Mouse (Mus musculus) fibroblast of lung, adult 2 months (primary cell): Measurements from ENCODE around the gene Tbc1d7.

Experiments
- DNase-seq: peaks from one replicate; pipeline ENCODE4 v3.0.0-alpha.2; 2011; ENCODE audit warnings: low read depth

Gene Tbc1d7

DNA sequence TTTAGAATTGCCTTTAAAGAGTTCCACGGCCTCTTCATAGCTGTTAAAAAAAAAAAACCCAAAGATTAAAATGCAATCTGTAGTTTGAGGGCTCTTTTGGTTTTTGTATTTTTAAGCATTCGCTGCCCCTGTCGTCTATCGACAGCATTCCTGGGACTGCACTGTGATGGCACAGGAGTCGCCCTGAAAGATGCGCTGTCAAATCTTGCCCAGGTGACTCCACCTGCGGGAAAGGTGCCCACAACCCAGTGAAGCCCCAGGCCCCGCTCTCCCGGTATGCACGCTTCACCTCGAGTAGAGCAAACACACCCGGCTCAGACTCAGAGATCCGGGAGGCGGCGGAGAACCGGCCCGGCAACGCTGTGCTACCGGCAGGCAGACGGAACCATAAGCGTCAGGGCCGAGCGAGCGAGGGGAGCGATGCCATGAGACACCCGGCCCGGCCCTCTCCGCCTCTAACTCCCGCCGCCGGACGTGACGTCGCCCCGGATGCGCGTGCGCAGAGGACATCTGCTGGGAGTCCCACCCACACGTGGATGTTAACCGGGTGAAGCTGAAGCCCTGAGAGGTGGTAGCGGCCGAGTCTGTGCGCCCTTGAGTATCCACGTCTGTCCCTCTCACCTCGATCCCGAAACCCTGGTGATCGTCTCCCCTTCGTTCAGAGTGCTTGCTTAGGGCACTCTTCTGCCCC is at the start of gene Tbc1d7:
Tbc1d7 (minus strand) TSS at position 482 of the 691 bp plus-strand sequence.
- peak; percentile 77 for DNase-seq

DNA sequence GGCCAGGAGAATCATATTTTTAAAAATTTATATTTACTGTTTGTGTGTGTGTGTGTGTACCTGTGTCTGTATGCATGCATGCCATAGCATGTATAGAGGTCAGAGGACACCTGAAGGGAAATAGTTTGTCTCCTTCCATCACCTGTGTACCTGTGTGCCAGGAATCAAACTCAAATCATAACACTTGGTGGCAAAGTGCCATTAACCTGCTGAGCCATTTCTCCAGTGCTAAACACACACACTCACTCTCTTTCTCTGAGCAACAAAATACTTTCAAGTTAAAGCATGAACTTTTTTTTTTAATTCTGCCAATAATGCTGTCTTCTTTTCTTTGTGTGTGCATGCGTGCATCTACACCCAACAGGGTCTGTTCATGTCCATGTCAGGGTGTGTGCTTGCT is 49.3 kb upstream of the Tbc1d7 start:
- DNase-seq: no peak

DNA sequence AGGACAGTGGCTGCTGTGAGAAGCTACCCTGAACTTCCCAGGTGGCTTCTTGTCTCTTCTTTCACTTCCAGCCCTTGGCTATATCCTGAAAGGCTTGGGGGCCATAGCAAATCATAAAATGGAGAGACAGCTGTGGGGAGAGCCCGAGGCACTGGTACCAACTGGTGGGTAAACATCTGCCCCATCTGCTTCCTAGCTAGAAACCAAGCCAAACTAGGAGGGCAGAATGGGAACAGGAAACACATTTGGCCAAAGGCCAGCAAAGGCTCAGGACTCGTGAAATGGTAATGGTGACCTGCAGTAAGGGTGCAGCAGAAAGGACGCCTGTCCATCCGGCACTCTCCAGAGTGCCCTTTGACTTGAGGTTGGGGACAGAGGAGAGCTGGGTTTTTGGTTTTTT is 47.5 kb upstream of the Tbc1d7 start:
- DNase-seq: no peak

DNA sequence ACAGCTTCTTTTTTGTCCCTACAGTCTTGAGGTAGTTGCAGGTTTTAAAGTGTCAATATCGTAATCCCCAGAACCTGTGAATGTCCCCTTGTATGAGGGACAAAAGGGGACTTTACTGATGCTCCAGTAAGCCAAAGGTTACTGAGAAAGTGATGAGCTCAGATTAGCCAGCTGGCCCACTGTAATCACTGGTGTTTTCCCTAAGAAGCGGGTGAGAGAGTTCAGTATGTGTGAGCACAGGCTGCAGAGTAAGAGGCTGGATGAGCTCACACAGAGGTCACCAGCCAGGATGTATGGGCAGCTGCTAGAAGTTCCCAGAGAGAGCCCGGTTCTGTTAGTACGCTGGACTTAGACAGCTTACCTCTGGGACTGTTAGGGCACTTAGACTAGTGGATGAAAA is 47.0 kb upstream of the Tbc1d7 start:
- DNase-seq: no peak

DNA sequence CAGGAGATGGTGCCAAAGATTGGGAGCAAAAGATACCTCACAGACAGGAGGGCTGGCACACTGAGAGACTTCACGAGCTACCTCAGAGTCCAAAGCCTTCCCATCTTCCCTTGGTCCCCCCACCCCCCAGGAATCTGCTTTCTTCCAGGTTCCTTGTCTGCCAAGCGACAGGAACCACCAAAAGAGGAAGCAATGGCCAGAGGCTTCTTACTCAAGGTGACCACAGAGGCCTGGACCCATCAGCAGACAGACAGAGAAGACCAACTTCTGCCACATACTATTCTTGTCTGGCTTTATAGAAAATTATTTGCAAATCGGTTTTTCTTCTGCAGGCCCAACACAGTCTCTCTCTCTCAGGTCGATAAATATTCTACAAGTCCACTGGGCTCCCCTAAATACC is 46.4 kb upstream of the Tbc1d7 start:
- no peak for DNase-seq

DNA sequence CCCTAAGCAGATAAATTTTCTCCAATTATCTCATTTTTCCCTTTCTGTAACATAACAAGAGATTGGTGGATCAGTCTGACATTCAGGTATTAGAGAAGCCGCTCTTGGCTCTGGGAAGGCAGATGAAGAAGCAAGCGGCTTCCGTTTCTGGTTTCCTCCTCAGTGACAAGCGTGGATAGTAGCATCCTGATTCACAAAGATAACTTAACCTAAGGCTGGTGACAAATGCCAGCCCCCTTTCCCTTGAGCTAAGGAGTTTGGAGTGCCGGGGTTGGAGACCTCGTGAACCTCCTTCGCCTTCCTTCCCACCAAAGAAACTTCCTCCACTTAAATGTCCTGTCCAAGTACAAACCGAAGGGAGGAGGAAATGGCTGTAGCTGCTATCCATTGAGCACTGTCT is 45.8 kb upstream of the Tbc1d7 start:
- DNase-seq: no peak

DNA sequence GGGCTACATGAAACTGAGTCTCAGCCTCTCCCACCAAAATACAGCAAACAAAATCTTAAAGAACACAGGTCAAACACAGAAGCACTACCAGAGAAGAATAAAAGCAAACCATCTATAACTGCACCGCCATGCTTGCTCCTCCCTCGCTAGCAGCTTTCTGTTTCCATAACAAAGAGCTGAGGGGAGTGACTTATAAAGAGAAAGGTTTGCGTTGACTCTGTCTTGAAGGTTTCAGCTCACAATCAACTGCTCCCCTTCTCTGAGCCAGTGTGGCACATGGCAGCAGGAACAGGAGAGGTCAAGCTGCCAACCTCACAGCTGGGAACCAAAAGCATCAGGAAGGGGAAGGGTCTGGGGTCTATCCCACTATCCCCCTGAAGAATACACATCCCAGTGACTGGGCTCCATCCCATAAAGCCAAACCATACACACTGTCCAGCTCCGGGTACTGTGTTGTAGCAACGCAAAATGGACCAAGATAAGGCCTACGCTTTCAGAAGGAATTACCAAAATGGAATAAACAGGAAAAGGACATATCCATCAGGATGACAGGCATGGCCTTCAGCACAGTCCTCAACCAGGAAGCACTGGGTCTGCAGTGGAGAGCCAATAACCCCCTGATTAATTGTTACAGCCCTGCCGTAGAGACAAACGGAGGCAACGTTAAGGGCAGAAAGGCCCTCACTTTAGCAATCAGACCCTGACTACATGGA is 44.8 kb upstream of the Tbc1d7 start:
- DNase-seq: no peak

DNA sequence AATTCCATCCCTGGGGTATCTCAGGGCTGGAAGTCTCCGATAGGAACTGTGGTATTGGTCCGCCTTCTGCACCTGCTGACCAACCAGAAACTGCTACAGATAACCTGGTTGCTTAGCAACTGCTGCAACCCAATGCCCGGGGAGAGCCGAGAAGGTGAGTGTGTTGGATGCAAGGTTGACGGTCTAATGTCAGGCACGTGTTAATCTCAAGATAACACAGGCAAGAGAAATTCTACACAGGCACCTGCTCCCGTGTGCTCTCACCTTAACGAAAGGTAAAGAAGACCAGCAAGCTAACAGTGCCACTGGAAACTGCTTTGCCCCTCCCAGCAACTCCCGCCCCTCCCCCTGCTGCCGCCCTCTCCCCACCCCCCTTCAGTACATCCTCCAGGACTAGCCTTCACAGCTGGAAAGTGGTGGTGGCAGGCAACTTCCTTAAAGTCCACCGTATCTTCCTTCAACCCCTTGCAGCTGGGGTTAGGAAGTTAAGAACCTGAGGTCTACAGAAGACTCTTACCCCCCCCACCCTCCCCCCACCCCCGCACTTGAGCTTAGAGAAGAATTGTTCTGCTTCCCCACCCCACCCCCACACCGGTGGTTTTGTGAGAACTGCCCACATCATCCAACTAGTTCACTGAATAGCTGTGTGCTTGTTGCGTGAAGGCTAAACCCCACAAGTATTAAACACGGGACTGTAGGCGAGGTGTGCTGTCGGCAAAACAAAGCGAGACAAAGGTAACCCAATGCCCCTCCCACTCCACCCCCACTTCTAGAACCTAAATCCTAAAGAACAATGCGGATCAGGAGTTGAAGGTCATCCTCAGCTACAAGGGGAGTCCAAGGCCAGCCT is 44.1 kb upstream of the Tbc1d7 start:
- no peak for DNase-seq

DNA sequence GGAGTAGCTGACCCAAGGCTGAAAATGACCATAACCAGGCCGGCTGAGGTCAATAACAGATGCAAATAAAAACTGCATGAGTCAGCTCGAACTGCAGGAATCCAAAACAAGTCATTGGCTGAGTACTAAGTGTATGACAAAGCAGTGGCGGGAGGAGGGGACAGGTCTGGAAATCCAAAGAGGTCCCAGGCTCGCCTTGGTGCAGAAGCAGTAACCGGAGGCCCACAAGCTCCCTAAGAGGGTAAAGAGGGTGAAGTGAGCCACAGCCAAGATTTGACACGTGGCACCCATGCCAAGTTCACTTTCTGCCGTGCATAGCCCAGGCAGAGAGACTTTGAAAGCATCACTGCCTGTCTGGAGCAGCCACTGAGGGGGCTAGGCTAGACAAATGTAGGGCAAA is 41.0 kb upstream of the Tbc1d7 start:
- DNase-seq: peak; percentile 65

DNA sequence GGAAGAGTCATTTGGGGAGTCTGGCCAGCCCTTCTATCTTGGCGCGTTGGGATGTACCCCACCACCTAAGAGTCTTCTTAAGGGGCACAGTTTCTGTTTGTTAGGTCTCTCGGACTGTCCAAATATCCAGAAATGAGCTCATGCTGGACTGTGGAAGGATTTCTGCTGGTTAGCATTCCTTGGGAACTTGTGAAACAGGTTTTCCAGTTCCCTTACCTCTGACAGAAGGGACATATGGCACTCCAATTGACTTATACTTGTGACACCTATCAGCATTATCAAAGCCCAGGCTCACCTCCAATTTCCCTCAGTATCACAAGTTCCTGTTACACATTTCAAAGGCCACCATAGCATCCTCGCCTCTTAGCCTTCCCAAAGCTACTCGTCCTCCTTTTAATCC is 39.7 kb upstream of the Tbc1d7 start:
- no peak for DNase-seq

DNA sequence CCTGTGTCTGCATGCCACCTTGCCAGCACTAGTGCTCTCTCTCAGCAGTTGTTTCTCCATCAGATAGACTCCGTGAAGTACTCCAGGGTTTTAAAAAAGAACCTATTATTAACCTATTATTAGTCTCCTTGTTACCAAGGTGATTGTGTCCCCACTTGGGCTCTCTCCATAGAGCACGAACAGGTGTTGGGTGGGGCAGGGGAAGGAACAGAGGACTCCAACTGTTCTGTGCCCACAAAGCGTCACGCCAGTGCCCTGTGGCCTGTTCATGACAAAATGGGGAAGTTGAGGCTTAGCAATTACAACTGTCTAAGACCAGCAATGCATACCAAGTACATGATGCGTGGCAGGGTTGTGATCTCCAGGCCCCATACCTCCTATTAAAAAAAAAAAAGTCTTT is 38.3 kb upstream of the Tbc1d7 start:
- no peak for DNase-seq

DNA sequence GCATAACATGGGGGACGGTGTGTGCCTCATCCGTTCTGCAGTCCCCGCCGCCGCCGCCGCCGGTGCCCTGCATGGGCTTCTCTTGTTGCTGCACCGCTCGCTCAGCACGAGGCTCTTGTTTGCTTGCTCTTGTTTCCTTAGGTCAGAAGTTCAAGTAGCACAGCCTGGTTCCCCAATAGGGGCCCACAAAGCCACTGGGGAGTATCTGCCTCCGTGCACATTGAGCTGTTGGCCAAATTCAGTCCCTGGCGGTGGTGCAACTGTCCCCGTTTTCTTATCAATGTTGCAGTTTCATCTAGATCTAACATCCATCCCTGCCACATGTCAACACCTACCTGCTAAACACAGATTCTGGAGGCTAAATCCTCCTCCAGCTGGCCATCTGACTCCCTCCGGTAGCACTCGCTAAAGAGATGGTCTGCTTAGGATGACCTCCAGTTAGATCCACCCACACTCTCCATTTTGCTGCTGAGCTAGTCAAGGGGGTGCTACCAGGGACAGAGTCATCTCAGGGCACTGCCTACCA is 37.7 kb upstream of the Tbc1d7 start:
- no peak for DNase-seq

DNA sequence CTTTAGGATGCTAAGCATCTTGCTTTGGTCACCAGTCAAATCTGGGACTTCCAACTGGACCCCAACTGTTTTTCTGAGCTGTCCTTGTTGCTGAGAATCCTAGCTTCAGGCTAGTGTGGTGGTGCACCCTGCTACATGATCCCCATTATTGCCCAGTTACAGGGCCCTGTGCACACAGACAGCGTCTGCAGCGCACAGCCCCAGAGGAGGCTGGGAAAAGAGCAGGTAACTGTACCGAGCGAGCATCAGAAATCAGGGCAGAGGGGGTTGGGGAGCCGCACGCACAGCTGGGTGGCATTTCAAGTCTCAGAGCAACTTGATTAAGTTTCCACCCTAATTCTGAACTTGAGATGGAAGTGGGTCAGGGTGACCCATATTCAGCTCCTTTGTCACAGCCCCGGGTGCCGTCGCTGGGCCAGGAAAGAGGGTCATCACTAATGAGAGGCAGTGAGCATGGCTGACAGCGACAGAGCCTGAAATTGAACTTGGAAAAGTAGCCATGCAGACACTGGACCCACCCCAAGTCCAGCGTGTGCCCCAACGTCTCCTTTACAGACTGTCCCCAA is 34.9 kb upstream of the Tbc1d7 start:
- no peak for DNase-seq

DNA sequence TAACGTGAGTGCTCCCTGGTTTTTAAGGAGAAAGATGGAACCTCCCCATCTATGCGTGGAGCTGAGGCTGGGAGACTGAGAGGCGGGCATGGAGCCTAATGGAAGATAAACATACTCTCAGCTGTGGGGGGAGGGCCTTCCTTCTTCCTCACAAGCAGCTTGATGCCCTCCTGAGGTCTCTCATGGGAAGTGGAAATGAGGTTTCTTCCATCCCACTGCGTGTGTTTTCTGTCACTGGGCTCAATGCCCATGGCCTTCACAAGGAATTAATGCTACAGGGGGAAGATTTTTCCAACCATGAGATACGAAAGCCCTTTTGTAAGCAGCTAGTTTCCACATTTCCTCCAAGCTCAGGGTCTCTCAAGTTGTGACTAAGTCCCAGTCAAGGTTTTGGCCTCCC is 32.3 kb upstream of the Tbc1d7 start:
- DNase-seq: no peak

DNA sequence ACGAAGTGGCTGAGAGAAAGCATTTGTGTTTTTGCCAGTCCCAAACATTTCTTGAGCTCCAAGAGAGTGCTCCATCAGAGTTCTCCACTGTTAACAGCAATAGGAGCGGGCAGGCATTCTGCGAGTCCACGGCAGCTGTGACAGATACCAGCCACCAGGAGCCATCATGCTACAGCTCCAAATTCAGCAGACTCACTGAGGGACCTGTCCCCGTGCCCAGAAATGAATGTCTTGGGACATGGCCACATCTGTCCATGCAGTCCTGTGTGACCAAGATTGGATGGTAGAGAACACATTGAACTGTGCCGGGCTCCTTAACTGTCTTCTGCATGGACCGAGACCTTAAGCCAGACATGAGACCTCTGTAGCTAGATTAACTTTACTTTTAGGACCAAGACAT is 31.9 kb upstream of the Tbc1d7 start:
- DNase-seq: no peak

DNA sequence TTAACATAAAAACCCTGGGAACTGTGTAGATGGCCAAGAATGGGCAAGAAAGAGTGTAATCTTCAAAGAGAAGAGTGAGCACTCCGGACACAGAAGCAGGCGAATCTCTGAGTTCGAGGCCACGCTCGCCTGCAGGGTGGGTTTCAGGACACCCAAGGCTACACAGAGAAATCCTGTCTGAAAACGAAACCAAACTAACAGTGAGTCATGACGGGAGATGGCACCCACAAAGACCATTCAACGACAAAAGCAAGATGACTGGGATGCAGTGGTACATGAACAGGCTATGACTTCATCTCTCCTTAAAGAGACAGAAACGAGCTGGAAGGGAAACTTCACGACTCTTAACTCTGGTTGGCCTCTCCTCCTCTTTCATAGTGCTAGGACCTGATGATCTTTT is 31.1 kb upstream of the Tbc1d7 start:
- no peak for DNase-seq

DNA sequence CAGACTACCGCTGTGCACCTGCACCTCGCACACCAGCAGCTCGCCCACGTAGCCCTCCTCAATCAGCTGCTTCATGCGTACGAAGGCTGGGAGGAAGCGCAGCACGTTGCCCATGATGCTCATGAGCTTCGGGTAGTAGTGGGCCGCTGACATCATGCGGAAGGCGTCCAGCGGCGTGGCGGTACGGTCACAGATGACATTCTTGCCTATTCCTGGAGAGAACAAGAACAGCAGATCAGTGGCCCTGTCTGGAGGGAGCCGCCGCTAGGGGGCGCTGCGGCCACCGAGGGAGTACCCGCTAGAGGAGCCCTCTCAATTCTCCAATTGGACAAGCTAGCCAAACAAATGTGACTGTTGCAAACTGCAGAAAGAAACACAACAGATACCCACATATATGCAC is 29.7 kb upstream of the Tbc1d7 start:
- DNase-seq: no peak

DNA sequence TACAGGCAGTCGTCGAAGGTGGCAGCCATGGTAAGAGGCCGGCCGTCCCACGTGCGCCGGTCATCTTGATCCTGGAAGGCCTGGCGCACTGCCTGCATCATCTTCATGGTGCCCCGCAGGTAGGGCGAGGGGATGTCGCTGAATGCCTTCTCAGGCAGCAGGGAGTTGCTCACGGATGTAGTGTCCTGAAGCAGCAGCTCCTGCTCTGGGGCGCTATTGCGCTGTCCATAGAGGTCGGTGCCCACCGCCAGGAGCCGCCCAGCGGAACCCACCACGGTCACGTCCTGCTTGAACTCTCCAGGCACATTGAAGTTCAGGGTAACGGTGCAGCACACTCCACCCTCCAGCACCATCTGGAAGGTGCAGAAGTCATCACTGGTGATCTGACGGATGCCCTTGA is 29.2 kb upstream of the Tbc1d7 start:
- no peak for DNase-seq

DNA sequence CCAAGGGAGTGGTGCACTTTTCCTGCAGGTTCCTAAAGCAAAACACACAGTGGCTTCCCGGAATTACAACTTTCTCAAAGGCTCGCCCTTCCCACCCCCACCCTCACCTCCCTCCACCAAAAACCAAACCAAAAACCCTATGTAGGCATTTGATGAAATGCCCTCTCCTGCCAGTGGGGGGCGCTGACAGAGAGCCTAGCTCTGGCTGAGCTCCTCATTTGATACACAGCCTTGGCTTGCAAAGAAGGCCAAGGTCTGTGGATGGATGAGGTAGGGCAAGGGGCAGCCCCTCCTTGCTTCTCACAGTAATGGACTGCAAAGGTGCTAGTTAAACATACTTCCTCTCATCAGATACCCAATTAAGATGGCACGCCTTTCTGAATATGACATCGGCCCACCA is 28.4 kb upstream of the Tbc1d7 start:
- no peak for DNase-seq

DNA sequence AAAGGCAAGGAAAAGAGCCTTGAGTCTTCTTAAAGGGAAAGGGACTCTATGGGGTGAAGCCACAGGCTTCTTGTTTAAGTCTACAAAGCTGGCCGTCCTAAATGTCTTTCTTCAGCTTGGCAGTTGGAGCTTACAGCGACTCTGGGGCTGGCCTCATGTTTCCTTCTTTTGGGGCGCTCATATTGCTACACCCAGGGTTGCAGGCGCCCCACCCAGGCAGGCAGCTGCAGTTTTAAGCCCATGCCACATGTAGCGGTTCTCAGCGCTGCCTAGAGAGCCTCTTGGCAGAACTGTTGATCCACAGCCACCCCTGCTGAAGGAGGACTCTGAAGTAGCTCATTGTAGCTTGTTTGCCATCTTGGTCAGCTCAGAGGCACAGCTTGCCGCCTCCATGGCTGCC is 28.0 kb upstream of the Tbc1d7 start:
- no peak for DNase-seq

DNA sequence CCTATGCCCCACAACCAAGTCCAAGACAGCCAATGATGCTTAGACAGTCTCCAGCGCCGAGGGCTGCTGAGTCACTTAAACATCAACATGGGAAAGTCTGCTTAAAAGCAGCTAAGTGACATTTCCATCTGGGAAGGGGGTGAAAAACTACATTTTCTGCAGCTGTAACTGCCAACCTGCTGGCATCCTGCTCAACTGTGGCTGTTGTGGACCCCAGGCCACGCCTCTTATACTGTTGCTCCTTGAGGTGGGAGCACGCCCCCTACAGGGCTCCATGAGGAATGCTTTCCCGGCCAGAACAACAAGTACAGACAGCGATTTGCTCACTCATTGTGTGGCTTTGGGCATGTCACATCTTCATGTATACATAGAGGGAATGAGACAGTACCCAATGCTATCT is 25.9 kb upstream of the Tbc1d7 start:
- no peak for DNase-seq

DNA sequence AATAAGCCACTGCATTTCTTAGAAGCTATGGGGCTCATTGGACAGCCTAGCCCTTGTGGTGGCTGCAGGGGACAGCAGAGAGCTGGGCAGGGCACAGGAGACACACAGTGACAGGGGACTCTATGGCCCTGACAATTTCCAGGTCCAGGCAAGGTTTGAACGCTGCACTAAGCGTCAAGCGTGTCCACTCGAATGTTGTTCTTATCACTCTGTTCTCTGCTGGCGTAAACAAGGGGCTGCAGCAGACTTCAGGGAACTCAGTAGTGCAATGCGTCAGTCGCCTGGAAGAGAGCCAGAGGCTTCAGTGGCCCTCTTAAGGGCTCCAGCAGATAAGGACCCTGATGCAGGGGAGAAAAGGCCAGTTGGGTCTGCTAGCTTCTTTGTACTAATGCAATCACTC is 24.7 kb upstream of the Tbc1d7 start:
- DNase-seq: no peak

DNA sequence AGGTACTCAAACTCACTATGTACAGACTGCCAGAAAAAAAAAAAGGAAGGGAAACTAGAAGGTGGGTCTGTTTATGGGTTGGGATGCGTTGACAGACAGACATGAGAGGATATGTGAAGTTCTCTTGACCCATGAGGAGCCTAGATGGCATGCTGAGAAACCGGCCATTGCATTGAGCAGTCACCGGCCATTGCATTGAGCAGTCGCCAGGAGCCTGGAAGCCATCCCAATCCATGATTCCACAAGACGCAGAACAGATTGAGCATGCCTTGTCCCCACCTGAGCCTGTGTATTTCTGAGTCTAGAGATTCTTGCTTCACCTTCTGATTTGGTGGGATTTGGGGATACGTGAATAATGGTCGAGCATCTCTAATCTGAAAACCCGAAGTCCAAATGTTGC is 22.6 kb upstream of the Tbc1d7 start:
- DNase-seq: no peak
